Mouse (Mus musculus): Measurements from ENCODE around the gene Arid1a. TPM values are rescaled to one million over a fixed set of nuclear protein-coding genes. Genes with fewer than 3 reads are reported as not detected.

Arid1a gene
- polyA plus RNA-seq, 1 experiment from 2014 or later: 10.4 TPM

DNA sequence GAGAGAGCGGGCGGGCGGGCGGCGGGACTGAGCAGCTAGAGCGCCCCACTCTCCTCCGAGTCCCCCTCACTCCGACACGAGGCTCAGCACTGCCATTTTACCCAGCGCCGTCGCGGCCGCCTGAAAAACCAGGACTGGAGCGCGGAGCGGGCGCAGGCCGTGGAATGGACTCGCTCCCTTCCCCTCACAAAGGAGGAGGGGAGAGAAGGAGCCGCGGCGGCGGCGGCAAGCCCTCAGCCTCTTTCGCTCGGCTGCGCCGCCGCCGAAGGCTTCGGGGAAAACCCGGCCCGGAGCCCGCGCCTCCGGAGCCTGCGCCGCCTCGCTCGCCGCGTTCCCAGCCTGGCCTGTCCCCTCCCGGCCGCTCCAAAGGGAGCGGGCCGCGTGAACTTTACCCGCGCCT is 2.3 kb downstream of the Arid1a start:
- Histone ChIP-seq H3K36me3 (ENCODE audit: control insufficient read depth, insufficient read depth) (no peaks in the 10 kb centered on the region), H3K4me2 (replicated peaks; ENCODE audit: low read depth) (peak overlapping the region; percentile 96), H3K9ac (ENCODE audit: low read depth, low read length) (peak overlapping the region; percentile 100), H3K27me3 (replicated peaks; ENCODE audit: control insufficient read depth, insufficient read depth, low read length) (no peaks in the 10 kb centered on the region), H3K9me3 (ENCODE audit: control insufficient read depth) (no peaks in the 10 kb centered on the region), H3K4me1 (replicated peaks; ENCODE audit: control insufficient read depth, insufficient read depth, low read length) (peaks cover 11% of the 10 kb centered on the region; the same call in 1 of the 2 replicates), H3K4me3 (ENCODE audit: low read depth, low read length) (peak overlapping the region; percentile 97), H3K27ac (ENCODE audit: low read depth, low read length) (peak overlapping the region; percentile 98)
- peak; percentile 76 for ATAC-seq
- WGBS: under 1% methylated on average over 39 of the region's 50 CpGs
- TF ChIP-seq CTCF (IDR thresholded peaks at IDR 0.05; ENCODE audit: low read depth): peak; percentile 27; the same call in 1 of the 2 replicates

DNA sequence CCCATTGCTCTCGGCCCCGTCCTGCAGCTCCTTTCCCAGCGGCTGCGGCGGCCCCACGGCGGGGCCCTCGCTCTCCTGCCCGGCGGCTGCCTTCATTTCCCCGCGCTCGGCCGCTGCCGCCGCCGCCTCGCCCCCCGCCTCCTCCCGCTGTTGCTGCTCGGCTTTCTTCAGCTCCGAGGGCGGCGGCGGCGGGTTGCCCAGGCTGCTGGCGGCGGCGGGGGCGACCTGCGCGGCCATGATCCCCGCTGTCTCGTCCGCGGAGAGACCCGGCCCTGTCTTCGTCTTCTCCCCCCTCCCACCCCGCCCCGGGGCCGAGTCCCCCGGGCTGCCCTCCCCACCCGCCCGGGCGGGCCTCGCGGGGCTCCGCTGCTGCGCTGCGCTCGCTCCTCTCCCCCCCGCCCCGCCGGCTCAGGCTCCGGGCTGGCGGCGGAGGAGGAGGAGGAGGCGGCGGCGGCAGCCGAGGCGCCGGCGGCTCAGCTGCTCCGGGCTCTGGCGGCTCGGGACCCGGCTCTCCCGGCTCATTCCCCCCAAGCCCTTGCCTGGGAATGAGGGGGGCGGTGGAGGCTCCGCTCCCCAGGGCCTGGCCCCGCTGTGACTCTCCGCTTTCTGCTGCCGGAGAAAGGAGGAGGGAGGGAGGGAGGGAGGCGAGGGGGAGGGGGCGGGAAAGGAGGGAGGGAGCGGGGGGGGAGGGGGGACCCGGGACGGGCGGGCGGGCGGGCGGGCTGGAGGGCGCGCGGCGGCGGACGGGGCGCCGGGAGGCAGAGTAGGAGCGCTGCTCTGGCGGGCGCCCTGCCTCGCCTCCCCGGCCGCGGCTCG is 3.0 kb downstream of the Arid1a start:
- Histone ChIP-seq H3K4me3 (ENCODE audit: low read depth, low read length) (peak overlapping the region; percentile 97), H3K9me3 (ENCODE audit: control insufficient read depth) (no peaks in the 10 kb centered on the region), H3K27ac (ENCODE audit: low read depth, low read length) (peak overlapping the region; percentile 98), H3K9ac (ENCODE audit: low read depth, low read length) (peak overlapping the region; percentile 100), H3K4me1 (replicated peaks; ENCODE audit: control insufficient read depth, insufficient read depth, low read length) (peaks cover 11% of the 10 kb centered on the region; the same call in 1 of the 2 replicates), H3K36me3 (ENCODE audit: control insufficient read depth, insufficient read depth) (no peaks in the 10 kb centered on the region), H3K27me3 (replicated peaks; ENCODE audit: control insufficient read depth, insufficient read depth, low read length) (no peaks in the 10 kb centered on the region), H3K4me2 (replicated peaks; ENCODE audit: low read depth) (peak overlapping the region; percentile 96)
- WGBS: under 1% methylated on average over 39 of the region's 99 CpGs
- peak; percentile 45 for ATAC-seq
- TF ChIP-seq CTCF (IDR thresholded peaks at IDR 0.05; ENCODE audit: low read depth): no peak

DNA sequence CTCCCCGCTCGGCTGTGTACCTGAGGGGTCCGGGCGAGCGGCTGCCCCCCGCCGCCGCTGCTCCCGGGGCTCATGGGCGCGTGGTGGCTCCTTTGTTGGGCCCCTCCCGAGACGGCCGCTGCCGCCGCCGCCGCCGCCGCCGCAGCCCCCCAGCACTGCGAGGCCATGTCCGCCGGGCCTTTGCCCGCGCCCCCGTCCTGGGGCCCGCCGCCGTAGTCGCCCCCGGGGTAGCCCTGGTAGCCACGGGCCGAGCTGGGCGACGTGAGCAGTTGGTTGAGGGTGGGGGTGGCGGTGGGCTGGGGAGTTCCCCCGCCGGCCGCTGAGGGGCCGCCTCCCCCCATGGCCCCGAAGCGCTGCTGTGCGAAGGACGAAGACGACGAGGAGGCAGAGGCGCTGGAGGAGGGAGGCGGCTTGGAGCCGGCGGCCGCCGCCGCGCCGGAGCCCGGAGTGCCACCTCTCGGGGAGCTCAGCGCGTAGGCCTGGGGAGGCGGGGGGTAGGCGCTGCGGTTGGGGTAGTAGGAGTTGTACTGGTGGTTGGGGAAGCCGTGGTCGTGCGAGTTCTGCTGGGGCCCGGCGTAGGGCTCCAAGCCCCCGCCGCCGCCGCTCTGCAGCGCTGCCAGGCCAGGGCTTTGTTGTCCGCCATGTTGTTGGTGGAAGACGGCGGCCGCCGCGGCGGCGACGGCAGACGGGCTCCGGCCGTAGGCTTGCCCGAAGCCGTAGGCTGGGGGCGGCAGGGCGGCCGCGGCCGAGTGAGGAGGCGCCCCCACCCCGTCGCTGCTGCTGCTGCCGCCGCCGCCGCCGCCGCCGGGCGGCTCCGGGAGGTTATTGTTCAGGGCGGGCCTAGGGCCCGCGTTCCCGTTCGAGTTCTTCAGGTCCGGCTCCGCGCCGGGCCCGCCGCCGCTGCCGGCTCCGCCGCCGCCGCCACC is 3.9 kb downstream of the Arid1a start:
- H3K36me3 ChIP-seq (ENCODE audit: control insufficient read depth, insufficient read depth): no peaks in the 10 kb centered on the region
- under 1% methylated on average over 87 of the region's 121 CpGs for WGBS
- H3K4me1 ChIP-seq (replicated peaks; ENCODE audit: control insufficient read depth, insufficient read depth, low read length): peaks cover 20% of the 10 kb centered on the region; the same call in 1 of the 2 replicates
- no peaks in the 10 kb centered on the region for H3K27me3 ChIP-seq (replicated peaks; ENCODE audit: control insufficient read depth, insufficient read depth, low read length)
- H3K9ac ChIP-seq (ENCODE audit: low read depth, low read length): peak overlapping the region; percentile 100
- H3K27ac ChIP-seq (ENCODE audit: low read depth, low read length): peak overlapping the region; percentile 98
- ATAC-seq: no peak
- H3K9me3 ChIP-seq (ENCODE audit: control insufficient read depth): no peaks in the 10 kb centered on the region
- peak overlapping the region; percentile 97 for H3K4me3 ChIP-seq (ENCODE audit: low read depth, low read length)
- no peak for TF ChIP-seq CTCF (IDR thresholded peaks at IDR 0.05; ENCODE audit: low read depth)
- H3K4me2 ChIP-seq (replicated peaks; ENCODE audit: low read depth): peak overlapping the region; percentile 96

DNA sequence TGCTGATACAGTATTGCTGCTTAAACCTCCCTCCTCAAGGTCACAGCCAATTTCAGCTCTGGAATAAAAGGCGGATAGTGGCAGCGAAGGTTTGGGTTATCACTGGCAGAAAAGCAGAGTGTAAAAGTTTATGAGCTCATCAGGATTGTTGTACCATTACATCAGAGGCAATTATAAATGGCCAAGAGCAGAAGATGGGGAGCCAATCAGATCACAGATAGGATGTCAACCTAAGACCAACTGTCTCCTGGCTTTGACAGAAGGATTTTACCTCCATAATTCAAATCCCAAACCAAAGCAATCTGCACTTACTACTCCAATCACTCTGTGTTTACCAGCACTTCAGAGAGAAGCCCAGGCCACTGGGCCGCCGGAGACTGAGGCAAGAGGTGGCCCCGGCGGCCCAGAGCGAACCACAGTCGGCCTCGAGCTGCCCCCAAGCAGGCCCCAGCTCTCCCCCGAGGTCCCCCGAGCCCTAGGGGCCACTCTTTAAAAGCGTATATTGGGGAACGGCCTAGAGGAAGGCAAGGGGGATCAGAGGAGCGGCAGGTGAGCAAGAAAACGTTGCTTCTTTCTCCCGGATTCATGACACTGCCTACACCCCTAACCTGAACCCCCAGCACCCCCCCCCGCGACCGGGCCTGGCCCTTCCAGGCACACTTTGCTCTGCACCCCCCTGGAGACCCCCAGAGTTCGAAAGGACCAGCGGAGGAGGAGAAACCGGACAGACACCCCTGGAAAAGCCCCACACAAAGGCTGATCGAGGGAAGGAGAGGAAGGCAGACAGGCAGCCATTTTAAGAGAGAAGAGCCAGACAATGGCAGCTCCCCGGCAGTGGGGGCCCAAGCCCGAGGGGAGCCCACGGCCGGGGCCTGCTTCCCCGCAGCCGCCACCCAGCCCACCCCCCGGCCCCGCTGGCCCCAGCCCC is 4.8 kb downstream of the Arid1a start:
- WGBS: under 1% methylated on average over 29 of the region's 31 CpGs
- TF ChIP-seq CTCF (IDR thresholded peaks at IDR 0.05; ENCODE audit: low read depth): no peak
- H3K9ac ChIP-seq (ENCODE audit: low read depth, low read length): peak overlapping the region; percentile 100
- peak; percentile 42 for ATAC-seq
- H3K27me3 ChIP-seq (replicated peaks; ENCODE audit: control insufficient read depth, insufficient read depth, low read length): no peaks in the 10 kb centered on the region
- no peaks in the 10 kb centered on the region for H3K36me3 ChIP-seq (ENCODE audit: control insufficient read depth, insufficient read depth)
- H3K4me3 ChIP-seq (ENCODE audit: low read depth, low read length): peak overlapping the region; percentile 97
- peak overlapping the region; percentile 96 for H3K4me2 ChIP-seq (replicated peaks; ENCODE audit: low read depth)
- peak overlapping the region; percentile 98 for H3K27ac ChIP-seq (ENCODE audit: low read depth, low read length)
- H3K9me3 ChIP-seq (ENCODE audit: control insufficient read depth): no peaks in the 10 kb centered on the region
- peaks cover 21% of the 10 kb centered on the region; the same call in 1 of the 2 replicates for H3K4me1 ChIP-seq (replicated peaks; ENCODE audit: control insufficient read depth, insufficient read depth, low read length)

DNA sequence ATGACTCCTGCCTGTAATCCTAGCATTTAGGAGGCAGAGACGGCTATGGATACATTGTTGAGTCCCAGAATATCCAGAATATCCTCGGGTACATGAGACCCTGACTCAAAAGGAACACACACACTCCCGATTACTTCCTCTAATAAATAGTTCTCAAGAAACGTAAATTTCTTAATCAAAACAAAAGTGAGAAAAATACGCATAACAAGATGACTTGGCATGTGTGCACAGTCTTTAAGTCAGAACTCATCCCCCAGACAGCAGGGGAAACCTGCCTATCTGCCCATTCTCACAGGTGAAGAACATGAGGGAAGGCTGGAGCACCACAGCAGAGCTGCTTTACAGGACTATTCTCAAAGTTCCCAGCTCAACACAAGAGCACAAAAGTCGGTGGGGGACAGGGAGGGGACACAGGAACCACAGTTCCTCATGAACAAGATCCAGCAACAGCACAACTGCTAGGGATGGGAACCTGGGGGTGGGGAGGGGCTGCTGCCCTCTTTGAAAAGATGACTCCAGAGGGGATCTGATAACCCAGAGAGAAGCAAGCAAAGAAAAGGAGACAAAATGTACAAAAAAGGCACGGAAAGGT is 6.3 kb downstream of the Arid1a start:
- H3K9me3 ChIP-seq (ENCODE audit: control insufficient read depth): no peaks in the 10 kb centered on the region
- H3K4me3 ChIP-seq (ENCODE audit: low read depth, low read length): peak overlapping the region; percentile 97; the same call in 1 of the 2 replicates
- ATAC-seq: no peak
- 31% methylated on average over 7 of the region's 7 CpGs for WGBS
- no peaks in the 10 kb centered on the region; the same call in 1 of the 2 replicates for H3K36me3 ChIP-seq (ENCODE audit: control insufficient read depth, insufficient read depth)
- no peak overlapping the region for H3K9ac ChIP-seq (ENCODE audit: low read depth, low read length)
- no peak for TF ChIP-seq CTCF (IDR thresholded peaks at IDR 0.05; ENCODE audit: low read depth)
- peaks cover 16% of the 10 kb centered on the region; the same call in 1 of the 2 replicates for H3K4me1 ChIP-seq (replicated peaks; ENCODE audit: control insufficient read depth, insufficient read depth, low read length)
- no peak overlapping the region for H3K27ac ChIP-seq (ENCODE audit: low read depth, low read length)
- no peaks in the 10 kb centered on the region for H3K27me3 ChIP-seq (replicated peaks; ENCODE audit: control insufficient read depth, insufficient read depth, low read length)
- H3K4me2 ChIP-seq (replicated peaks; ENCODE audit: low read depth): peak overlapping the region; percentile 96
